Mouse (Mus musculus): ENCODE results near the gene Rnase12. TPM values are rescaled to one million over a fixed set of nuclear protein-coding genes. Genes with fewer than 3 reads are reported as not detected.

The Rnase12 gene
- polyA plus RNA-seq (2017; shearing (Covaris generic)): not detected

GRCm38 (mm10) chr14:51057401-51057831 lies at the start of gene Rnase12:
Gene Rnase12, minus strand, starts transcription at chr14:51057661.

GRCm38 (mm10) chr14:51090921-51091900 lies 33.8 kb upstream of the Rnase12 start, which contains the start of the genes Rnase4 and Ang:
Gene Rnase4, plus strand, starts transcription at chr14:51091077.
Gene Ang, plus strand, starts transcription at chr14:51091150.

GRCm38 (mm10) chr14:51074335-51074734 lies 16.9 kb upstream of the Rnase12 start, which contains the start of gene Olfr750:
Gene Olfr750, minus strand, starts transcription at chr14:51074435.

GRCm38 (mm10) chr14:51050063-51050462 lies 7.4 kb downstream of the Rnase12 start, which contains the start of gene Rnase11:
Gene Rnase11, minus strand, starts transcription at chr14:51050163.

GRCm38 (mm10) chr14:51041769-51042168 lies 15.7 kb downstream of the Rnase12 start, which contains the start of gene Rnase9:
Gene Rnase9, minus strand, starts transcription at chr14:51041869.

GRCm38 (mm10) chr14:51007152-51007801 lies 50.2 kb downstream of the Rnase12 start, which contains the start of gene Rnase10:
Gene Rnase10, plus strand, starts transcription at chr14:51007751.

Other genes starting within 250 kb of the Rnase12 start
- not detected for gene Ccnb1ip1, start 249.9 kb downstream of the Rnase12 start, polyA plus RNA-seq (2017; shearing (Covaris generic))
- 77.0 TPM for gene Parp2, start 249.8 kb downstream of the Rnase12 start, polyA plus RNA-seq (2017; shearing (Covaris generic))
- gene Tep1, start 187.1 kb downstream of the Rnase12 start, polyA plus RNA-seq (2017; shearing (Covaris generic)): 26.3 TPM
- gene Klhl33, start 160.2 kb downstream of the Rnase12 start, polyA plus RNA-seq (2017; shearing (Covaris generic)): not detected
- 123 TPM for gene Osgep, start 132.8 kb downstream of the Rnase12 start, polyA plus RNA-seq (2017; shearing (Covaris generic))
- 66.0 TPM for gene Apex1, start 132.7 kb downstream of the Rnase12 start, polyA plus RNA-seq (2017; shearing (Covaris generic))
- gene Pip4p1, start 126.8 kb downstream of the Rnase12 start, polyA plus RNA-seq (2017; shearing (Covaris generic)): 17.4 TPM
- gene Pnp, start 126.6 kb downstream of the Rnase12 start, polyA plus RNA-seq (2017; shearing (Covaris generic)): 72.3 TPM
- not detected for gene Gm49342, start 113.1 kb downstream of the Rnase12 start, polyA plus RNA-seq (2017; shearing (Covaris generic))
- gene Pnp2, start 101.7 kb downstream of the Rnase12 start, polyA plus RNA-seq (2017; shearing (Covaris generic)): 0.77 TPM
- gene Rnase10, start 49.9 kb downstream of the Rnase12 start, polyA plus RNA-seq (2017; shearing (Covaris generic)): not detected
- gene Rnase9, start 15.8 kb downstream of the Rnase12 start, polyA plus RNA-seq (2017; shearing (Covaris generic)): not detected
- not detected for gene Rnase11, start 7.5 kb downstream of the Rnase12 start, polyA plus RNA-seq (2017; shearing (Covaris generic))
- 0.16 TPM for gene Olfr750, start 16.8 kb upstream of the Rnase12 start, polyA plus RNA-seq (2017; shearing (Covaris generic))
- 23.0 TPM for gene Rnase4, start 33.4 kb upstream of the Rnase12 start, polyA plus RNA-seq (2017; shearing (Covaris generic))
- gene Ang, start 33.5 kb upstream of the Rnase12 start, polyA plus RNA-seq (2017; shearing (Covaris generic)): 5.2 TPM
- gene Eddm3b, start 56.8 kb upstream of the Rnase12 start, polyA plus RNA-seq (2017; shearing (Covaris generic)): not detected
- gene Rnase6, start 66.2 kb upstream of the Rnase12 start, polyA plus RNA-seq (2017; shearing (Covaris generic)): 2.7 TPM
- not detected for gene Rnase1, start 89.1 kb upstream of the Rnase12 start, polyA plus RNA-seq (2017; shearing (Covaris generic))
- gene Rnase2b, start 104.6 kb upstream of the Rnase12 start, polyA plus RNA-seq (2017; shearing (Covaris generic)): not detected
- gene Ang2, start 141.5 kb upstream of the Rnase12 start, polyA plus RNA-seq (2017; shearing (Covaris generic)): not detected
- gene Ear14, start 145.7 kb upstream of the Rnase12 start, polyA plus RNA-seq (2017; shearing (Covaris generic)): not detected
- gene Rnase2a, start 198.5 kb upstream of the Rnase12 start, polyA plus RNA-seq (2017; shearing (Covaris generic)): not detected

Measured in inflammation-experienced regulatory T-cells, adult 16 weeks (primary cell).